Mouse (Mus musculus) testis, adult 2 months (tissue): Measurements from ENCODE around the gene Ptrh2.

Experiments
- CTCF ChIP-seq: fragments of 200-500 bp; IDR thresholded peaks from 2 replicates; pipeline ENCODE4 v1.5.1; 2012; ENCODE audit warnings: low read depth, mild to moderate bottlenecking, inconsistent platforms, low read length, moderate library complexity; ENCODE audit not compliant: control insufficient read depth, insufficient read depth, insufficient replicate concordance
- POLR2A ChIP-seq: fragments of 200-500 bp; IDR thresholded peaks from 2 replicates; pipeline ENCODE4 v1.6.1; 2012; ENCODE audit warnings: low read depth, mild to moderate bottlenecking, inconsistent platforms, low read length, moderate library complexity; ENCODE audit not compliant: control insufficient read depth

- TF ChIP-seq CTCF (no peak), POLR2A (no peak)
These were observed 26.8 kb upstream of the Ptrh2 start for GRCm38 (mm10) chr11:86656849-86657567.
